Mouse (Mus musculus) neural tube, embryonic 10.5 days (tissue): ENCODE data around the gene Clrn2.

ENCODE experiments used
- DNase-seq: peaks from one replicate; pipeline ENCODE4 v3.0.0-alpha.2; 2017; ENCODE audit warnings: low spot score; ENCODE audit errors: extremely low spot score

Clrn2 gene

DNA sequence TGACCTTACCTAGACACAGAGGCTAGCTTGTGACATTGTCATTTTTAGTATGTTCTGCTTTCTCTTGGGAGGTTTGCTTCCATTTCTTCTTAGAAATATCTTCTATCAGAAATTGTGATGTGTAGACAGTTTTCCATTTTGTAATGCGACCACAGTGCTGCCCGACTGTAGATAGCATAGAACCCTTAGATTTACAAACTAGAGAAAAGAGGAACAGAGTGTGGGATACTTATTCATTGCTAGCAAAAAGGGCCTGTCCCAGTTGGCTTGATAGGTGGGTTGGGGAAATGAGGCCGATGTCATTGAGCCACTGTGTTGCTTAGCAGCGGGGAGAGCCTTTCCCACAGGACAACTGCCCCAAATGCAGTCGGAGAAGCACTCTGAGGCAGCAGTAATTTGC is 44.0 kb downstream of the Clrn2 start:
- DNase-seq = no peak

DNA sequence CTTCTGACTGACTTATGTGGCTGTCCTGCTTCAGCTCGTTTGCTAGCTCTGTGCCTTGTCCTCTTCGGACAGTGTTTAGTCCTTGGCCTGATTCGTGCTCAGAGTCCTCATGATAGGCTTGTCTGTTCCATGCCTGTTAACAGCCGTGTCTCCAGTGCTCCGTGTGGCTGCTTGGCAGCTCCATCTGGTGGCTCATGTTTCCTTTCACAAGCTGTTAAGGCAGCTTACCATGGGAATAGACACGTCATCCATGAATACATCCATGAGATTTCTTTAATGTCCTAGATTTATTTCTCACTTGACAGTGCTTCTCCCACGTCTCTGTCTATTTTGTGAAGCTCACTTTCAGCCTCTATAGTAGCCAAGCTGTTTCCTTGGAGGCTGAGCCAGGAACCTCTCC is 56.5 kb downstream of the Clrn2 start:
- DNase-seq = no peak

DNA sequence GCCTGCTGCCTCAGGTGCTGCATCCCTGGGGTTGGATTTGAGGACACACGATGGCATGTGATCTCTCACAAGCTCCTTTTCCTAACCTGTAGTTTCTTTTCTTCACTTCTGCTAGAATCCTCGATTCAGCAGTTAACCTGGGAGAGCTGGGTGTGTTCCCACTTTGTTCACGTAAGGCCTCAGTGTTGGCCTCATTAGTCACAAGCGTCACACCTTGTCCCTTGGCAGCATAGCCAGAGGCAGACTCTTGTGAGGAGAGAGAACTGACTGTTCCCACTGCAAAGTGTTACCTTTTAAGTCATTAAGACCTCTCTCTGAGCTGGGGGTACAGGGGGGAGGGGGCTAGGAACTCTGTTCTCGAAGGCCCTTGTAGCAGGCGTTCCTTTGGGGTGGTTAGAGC is 59.4 kb downstream of the Clrn2 start:
- DNase-seq = no peak

DNA sequence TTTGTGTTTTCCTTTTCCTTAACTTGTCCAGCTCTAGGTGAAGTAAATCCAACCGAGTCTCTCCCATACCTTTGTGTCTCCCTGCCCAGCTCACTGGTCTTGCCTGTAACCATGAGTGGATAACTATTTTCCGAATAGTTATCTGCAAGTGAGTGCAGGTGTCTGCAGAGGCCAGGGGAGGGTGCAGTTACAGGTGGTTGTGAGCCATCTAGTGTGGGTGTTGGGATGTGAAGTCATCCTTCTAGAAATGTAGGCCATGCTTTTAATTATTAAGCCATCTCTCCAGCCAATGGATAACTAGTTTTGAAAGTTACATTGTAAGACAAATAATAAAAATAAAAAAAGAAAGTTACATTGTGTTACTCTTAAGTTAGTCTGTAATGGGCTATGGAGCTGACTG is 60.0 kb downstream of the Clrn2 start:
- no peak for DNase-seq
